Mouse (Mus musculus) liver, adult 2 months (tissue): ENCODE data around the gene Ctns. TPM values are rescaled to one million over a fixed set of nuclear protein-coding genes. Genes with fewer than 3 reads are reported as not detected.

Experiments used
- DNase-seq: peaks from one replicate; pipeline ENCODE4 v3.0.0-alpha.2; 2011; ENCODE audit warnings: low read depth, low spot score; ENCODE audit errors: extremely low read depth
- H3K27ac ChIP-seq: fragments of 200-500 bp; replicated peaks from 2 replicates; pipeline ENCODE4 v1.5.1; 2012; ENCODE audit warnings: low read depth, mild to moderate bottlenecking, control low read depth, inconsistent platforms, low read length; ENCODE audit not compliant: insufficient read depth
- H3K27me3 ChIP-seq: fragments of 200-500 bp; 2 replicates; pipeline ENCODE4 v1.6.1; 2012; ENCODE audit warnings: mild to moderate bottlenecking, moderate library complexity, low read length, inconsistent platforms; ENCODE audit not compliant: control insufficient read depth, insufficient read depth
- H3K36me3 ChIP-seq: fragments of 200-500 bp; 2 replicates; pipeline ENCODE4 v1.6.1; 2012; ENCODE audit warnings: low read length, inconsistent platforms; ENCODE audit not compliant: control insufficient read depth, insufficient read depth
- H3K4me1 ChIP-seq: fragments of 200-500 bp; 2 replicates; pipeline ENCODE4 v1.6.1; 2011; ENCODE audit warnings: low read length; ENCODE audit not compliant: control insufficient read depth, insufficient read depth
- H3K4me3 ChIP-seq: fragments of 200-500 bp; 2 replicates; pipeline ENCODE4 v1.5.1; 2011; ENCODE audit warnings: low read depth, mild to moderate bottlenecking, control low read depth, low read length, moderate library complexity; ENCODE audit not compliant: insufficient read depth
- H3K79me2 ChIP-seq: fragments of 200-500 bp; 2 replicates; pipeline ENCODE4 v1.6.1; 2012; ENCODE audit warnings: inconsistent platforms, mild to moderate bottlenecking, low read length, moderate library complexity; ENCODE audit not compliant: control insufficient read depth, insufficient read depth
- H3K9ac ChIP-seq: fragments of 200-500 bp; 2 replicates; pipeline ENCODE4 v1.6.1; 2012; ENCODE audit warnings: low read depth, mild to moderate bottlenecking, control low read depth, inconsistent platforms, low read length
- CTCF ChIP-seq: fragments of 200-500 bp; IDR thresholded peaks from 2 replicates; pipeline ENCODE4 v1.5.1; 2011; ENCODE audit warnings: low read depth, low read length, control low read depth
- POLR2A ChIP-seq: fragments of 200-500 bp; IDR thresholded peaks from 2 replicates; pipeline ENCODE4 v1.6.1; 2011; ENCODE audit warnings: low read length, control low read depth; ENCODE audit not compliant: insufficient read depth; ENCODE audit errors: extremely low read depth
- WGBS: fragments of 180-500 bp; shearing (Covaris S2); methylation state at CpG from one replicate; pipeline ENCODE4 v1.1.7; 2018; 5-methylcytosine and 5-hydroxymethylcytosine counted together
- polyA plus RNA-seq: library from polyadenylated mRNA; depleted of rRNA; stranded (reverse); fragments of >200 nt; gene quantifications from 2 replicates; pipeline ENCODE4 v1.2.3, GENCODE M21; 2012
- total RNA-seq: library from RNA; depleted of rRNA; stranded (reverse); fragments of >200 nt; gene quantifications from 2 replicates; pipeline ENCODE4 v1.2.3, GENCODE M21; 2014

The Ctns gene
- total and polyA plus RNA-seq, 2 experiments: 11.5 to 16.6 TPM

- no peak overlapping the region for H3K4me3 ChIP-seq
- 91% methylated on average over 1 of the region's 1 CpGs for WGBS
- peaks cover 56% of the 10 kb centered on the region for H3K36me3 ChIP-seq
- H3K27ac ChIP-seq: no peak overlapping the region
- H3K27me3 ChIP-seq: no peaks in the 10 kb centered on the region
- H3K9ac ChIP-seq: no peak overlapping the region
- no peaks in the 10 kb centered on the region for H3K79me2 ChIP-seq
- no peak for DNase-seq
- peaks cover 3% of the 10 kb centered on the region; the same call in 1 of the 2 replicates for H3K4me1 ChIP-seq
- TF ChIP-seq POLR2A: no peak
- TF ChIP-seq CTCF: no peak
Measured at GRCm38 (mm10) chr11:73220651-73221050, 21.8 kb upstream of the Ctns start.

GRCm38 (mm10) chr11:73219671-73220070, 20.8 kb upstream of the Ctns start:
- Histone ChIP-seq H3K4me1 (peaks cover 3% of the 10 kb centered on the region; the same call in 1 of the 2 replicates), H3K4me3 (no peak overlapping the region), H3K79me2 (no peaks in the 10 kb centered on the region), H3K27me3 (no peaks in the 10 kb centered on the region), H3K27ac (no peak overlapping the region), H3K36me3 (peaks cover 59% of the 10 kb centered on the region), H3K9ac (no peak overlapping the region)
- no peak for DNase-seq
- WGBS: 67% methylated on average over 2 of the region's 2 CpGs
- peak; percentile 32; the same call in 1 of the 2 replicates for TF ChIP-seq CTCF
- no peak for TF ChIP-seq POLR2A

GRCm38 (mm10) chr11:73213956-73214355, 15.1 kb upstream of the Ctns start:
- Histone ChIP-seq H3K27me3 (no peaks in the 10 kb centered on the region), H3K4me1 (peaks cover 1% of the 10 kb centered on the region; the same call in 1 of the 2 replicates), H3K79me2 (no peaks in the 10 kb centered on the region), H3K36me3 (peaks cover 34% of the 10 kb centered on the region), H3K4me3 (no peak overlapping the region), H3K9ac (no peak overlapping the region), H3K27ac (no peak overlapping the region)
- TF ChIP-seq POLR2A (no peak), CTCF (no peak)
- no peak for DNase-seq
- WGBS: 84% methylated on average over 3 of the region's 3 CpGs

GRCm38 (mm10) chr11:73207621-73208020, 8.8 kb upstream of the Ctns start:
- WGBS: 92% methylated on average over 2 of the region's 2 CpGs
- Histone ChIP-seq H3K27me3 (no peaks in the 10 kb centered on the region), H3K4me3 (no peak overlapping the region), H3K27ac (no peak overlapping the region), H3K36me3 (peaks cover 29% of the 10 kb centered on the region), H3K79me2 (0 out of 2 replicates have a peak, but pooled peaks cover 3% of the 10 kb centered on the region), H3K4me1 (peaks cover 1% of the 10 kb centered on the region; the same call in 1 of the 2 replicates), H3K9ac (no peak overlapping the region)
- no peak for TF ChIP-seq POLR2A
- TF ChIP-seq CTCF: peak; percentile 27; the same call in 1 of the 2 replicates
- DNase-seq: no peak

- WGBS: 79% methylated on average over 7 of the region's 7 CpGs
Measured at GRCm38 (mm10) chr11:73205194-73205593, 6.4 kb upstream of the Ctns start.

GRCm38 (mm10) chr11:73203895-73204294, 5.1 kb upstream of the Ctns start:
- WGBS: 80% methylated on average over 8 of the region's 8 CpGs
- Histone ChIP-seq H3K27ac (no peak overlapping the region), H3K79me2 (peaks cover 6% of the 10 kb centered on the region; the same call in 1 of the 2 replicates), H3K36me3 (peaks cover 29% of the 10 kb centered on the region), H3K4me3 (no peak overlapping the region), H3K27me3 (no peaks in the 10 kb centered on the region), H3K9ac (no peak overlapping the region), H3K4me1 (peaks cover 12% of the 10 kb centered on the region)
- DNase-seq: peak; percentile 50
- no peak for TF ChIP-seq POLR2A
- TF ChIP-seq CTCF: no peak

More at GRCm38 (mm10) chr11:73205194-73205593, 6.4 kb upstream of the Ctns start:
- H3K9ac ChIP-seq: no peak overlapping the region
- no peaks in the 10 kb centered on the region for H3K27me3 ChIP-seq
- H3K79me2 ChIP-seq: peaks cover 6% of the 10 kb centered on the region; the same call in 1 of the 2 replicates
- H3K27ac ChIP-seq: no peak overlapping the region
- TF ChIP-seq CTCF: no peak
- no peak for TF ChIP-seq POLR2A
- no peak for DNase-seq
- H3K4me1 ChIP-seq: peaks cover 10% of the 10 kb centered on the region
- no peak overlapping the region for H3K4me3 ChIP-seq
- H3K36me3 ChIP-seq: peaks cover 29% of the 10 kb centered on the region
